Mouse (Mus musculus) neutrophil, adult 5-6 weeks (primary cell): ENCODE data around the gene Tesc. TPM values are rescaled to one million over a fixed set of nuclear protein-coding genes. Genes with fewer than 3 reads are reported as not detected.

ENCODE experiments used
- ATAC-seq: fragments of 151-379, 151-347 bp; 2 replicates; pipeline ENCODE4 v1.8.0; 2017; ENCODE audit warnings: mild to moderate bottlenecking, moderate TSS enrichment; ENCODE audit not compliant: insufficient number of reproducible peaks, poor library complexity, low FRiP score, severe bottlenecking; ENCODE audit errors: extremely low read depth
- total RNA-seq: library from RNA; stranded (forward); fragments of 200-1000 nt; gene quantifications from 2 replicates; pipeline ENCODE4 v1.2.3, GENCODE M21; 2017

Gene Tesc
- total RNA-seq, result 0.61 and 0.93 TPM in 2 replicates

DNA sequence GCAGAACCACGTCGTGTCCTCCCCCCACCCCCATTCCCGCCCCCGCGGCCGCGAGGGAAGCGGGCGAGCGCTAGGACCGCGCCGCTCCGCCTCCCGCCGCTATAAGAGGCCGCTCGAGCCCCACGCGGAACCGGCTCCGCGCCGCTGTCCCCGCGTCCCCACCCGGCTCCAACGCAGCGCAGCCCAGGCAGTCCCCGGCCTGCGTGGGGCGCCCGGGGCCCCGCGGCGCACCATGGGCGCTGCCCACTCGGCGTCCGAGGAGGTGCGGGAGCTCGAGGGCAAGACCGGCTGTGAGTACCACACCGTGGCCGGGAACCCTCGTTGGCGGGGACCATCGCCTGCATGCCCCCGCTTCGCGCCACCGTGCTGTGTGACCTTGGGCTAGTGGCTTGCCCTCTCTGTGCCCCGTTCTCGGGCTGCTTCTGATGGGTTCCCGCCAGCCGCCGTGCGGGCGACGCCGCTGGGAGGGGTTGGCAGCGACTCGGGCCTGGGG, at the start of gene Tesc:
Tesc (plus strand) TSS at position 46 of the 493 bp plus-strand sequence.
- ATAC-seq, result no peak

DNA sequence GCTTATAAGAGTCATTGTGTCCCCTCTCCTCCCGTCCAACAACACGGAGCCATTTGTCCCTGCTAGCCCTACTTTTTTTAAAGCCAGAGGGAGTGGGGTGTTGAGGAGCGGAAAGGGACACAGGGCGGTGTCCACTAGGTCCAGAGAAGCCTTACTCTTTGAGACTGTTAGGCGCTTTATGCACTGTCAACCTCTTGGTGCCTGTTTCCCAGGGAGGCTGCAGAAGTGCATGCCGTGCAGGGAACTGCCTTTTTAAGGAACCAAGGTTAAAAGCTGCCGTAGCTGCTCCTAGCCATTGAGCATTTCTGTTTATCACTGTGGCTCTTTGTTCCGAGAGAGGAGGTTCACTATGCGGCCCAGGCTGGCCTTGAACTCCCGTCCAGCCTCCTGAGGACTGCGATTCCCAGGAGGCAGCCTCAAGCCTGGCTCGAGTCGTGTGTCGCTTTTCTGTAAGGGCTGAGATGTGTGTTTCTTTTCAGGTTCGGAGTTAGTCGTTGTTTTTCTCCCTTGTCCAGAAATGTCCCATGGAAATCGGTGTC, 49.3 kb upstream of the Tesc start:
- no peak for ATAC-seq

DNA sequence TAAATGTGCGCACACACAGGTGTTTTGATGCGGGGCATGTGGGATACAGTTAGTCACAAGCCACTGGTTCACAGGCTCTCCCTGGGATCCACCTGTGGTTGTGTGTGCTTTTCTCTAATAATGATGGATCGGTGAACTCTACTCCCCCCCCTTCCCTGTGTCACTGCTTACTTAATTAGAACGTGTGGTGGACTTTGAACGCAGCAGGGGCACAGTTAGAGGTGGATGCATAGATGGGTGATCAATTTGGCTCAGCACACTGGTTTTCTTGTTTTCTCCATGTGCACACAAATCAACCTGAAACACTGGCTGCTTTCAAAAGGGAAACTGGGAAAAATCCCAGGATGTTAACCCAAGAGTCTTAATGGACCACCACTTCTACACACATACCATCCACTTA, 48.5 kb upstream of the Tesc start:
- no peak for ATAC-seq

DNA sequence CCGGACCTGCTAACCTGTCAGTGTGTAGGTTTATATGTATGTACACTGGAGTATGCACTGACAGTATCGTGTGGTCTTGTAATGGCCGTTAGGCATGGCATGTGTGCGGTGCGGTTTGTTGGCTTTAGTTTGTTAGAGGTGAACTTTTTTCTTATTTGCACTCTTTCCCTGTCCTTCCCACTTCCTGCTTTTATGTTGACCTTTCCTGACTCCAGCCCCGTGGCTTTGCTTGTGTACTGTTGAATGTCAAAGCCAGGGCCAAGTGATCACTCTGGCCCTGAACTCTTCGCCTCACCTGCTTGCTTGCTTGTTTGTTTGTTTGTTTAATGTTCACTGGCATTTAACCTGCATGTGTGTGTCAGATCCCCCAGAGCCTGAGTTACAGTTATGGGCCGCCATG, 46.6 kb upstream of the Tesc start:
- no peak for ATAC-seq

DNA sequence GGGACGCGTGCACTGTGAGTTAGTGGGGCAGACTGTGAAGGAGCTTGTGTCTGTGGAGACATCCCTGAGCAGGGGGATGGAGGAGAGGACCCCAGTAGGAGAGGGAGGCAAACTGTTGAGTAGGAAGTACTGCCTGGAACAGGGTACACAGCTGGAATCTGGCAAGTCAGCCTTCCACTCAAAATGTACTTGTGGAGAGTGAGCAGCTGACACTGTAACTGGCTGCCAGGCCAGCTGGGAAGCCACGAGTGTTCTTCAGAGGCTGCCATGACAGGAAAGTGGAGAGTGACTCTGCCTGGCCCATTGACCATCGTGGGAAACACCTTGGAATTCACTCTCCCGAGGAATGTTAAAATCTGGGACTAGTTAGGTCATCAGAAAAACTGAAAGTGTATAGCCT, 45.6 kb upstream of the Tesc start:
- ATAC-seq, result no peak

DNA sequence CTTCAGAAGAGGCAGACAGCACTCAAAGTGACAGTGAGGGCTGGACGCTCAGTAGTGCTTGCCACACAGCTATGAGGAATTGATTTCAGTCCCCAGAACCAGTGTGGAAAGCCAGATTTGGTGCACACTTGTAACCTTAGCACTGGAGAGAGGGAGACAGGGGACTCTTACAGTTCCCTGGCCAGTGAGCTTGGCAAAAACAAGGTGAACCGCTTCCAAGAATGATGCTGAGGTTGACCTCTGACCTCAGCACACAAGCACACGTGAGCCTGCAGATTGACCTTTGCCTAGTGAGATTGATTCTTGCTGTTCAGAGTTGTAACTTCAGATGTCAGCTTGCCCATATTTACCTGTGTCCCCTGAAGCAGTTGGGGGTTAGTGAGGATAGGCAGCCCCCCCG, 41.2 kb upstream of the Tesc start:
- ATAC-seq, result no peak

DNA sequence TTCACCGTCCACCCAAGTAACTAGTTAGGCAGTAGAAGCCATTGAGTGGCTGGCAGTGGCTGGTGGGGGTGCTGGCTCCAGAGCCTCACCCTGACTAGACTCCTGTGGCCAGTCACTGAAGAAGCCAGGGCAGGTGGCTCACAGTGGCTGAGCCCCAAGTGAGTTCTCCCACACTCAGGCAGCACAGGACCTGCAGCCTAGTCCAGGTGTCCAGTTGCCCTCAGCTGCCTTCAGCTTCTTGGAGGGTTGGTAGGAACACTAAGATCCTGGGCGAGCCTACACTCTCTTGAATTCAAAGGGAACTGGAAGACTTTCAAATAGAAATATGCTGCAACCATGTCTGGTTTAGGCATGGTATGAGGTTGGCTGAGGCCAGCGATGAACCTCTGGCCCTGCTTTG, 39.7 kb upstream of the Tesc start:
- ATAC-seq, result no peak

DNA sequence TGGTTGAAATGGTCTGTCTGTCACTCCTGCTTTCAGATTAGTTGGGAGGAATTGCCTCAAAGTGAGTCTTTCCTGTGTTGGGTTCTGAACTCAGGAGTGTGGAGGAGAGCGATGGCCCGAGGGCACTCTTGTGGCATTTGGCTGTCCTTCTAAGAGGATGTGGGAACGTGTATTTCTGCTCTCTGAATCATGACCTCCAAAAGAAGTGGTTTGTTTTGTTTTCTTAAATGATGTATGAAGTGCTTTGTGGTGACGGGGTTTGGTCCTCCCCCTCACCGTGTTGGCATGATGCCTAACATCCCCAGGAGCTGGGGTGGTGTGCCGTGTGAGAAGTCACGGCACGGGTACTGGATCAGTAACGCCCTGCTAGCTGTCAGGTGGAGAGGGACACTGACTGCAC, 39.2 kb upstream of the Tesc start:
- no peak for ATAC-seq

DNA sequence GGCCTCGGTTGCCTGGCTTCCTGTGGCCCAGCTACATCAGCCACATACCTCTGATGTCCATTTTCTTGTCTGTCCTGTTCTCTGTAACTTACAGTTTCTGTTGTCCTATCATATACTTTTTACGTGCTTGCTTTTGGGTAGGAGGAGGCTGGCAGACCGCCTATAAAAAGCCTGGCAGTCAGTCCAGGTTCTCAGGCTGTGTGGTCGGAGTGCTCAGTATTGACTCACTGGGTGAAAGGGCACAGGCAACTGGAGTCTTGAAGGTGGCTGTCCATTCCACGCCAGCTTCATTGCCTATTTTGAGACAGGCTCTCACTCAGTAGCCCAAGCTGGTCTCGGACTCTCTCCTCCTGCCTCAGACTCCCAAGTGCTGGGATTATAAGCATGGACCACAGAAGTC, 37.8 kb upstream of the Tesc start:
- ATAC-seq, result no peak

DNA sequence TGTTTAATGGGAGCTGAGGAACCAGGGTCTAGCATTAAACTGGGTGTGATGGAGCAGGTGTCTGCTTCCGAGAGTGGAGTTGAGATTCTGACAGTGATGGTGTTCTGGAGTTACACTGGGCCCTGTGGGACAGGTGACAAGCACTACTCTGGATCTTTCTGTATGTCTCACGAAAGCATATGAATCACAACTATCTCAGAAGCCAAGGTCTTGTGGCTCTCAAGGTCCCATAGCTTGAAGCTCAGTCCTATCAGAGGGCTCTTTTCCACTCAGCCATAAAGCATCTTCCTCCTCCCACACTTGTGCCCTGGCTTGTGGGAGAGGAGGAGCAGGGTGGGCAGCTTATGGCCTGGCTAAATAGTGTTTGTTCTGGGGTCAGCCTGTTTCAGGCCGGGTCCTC, 36.6 kb upstream of the Tesc start:
- ATAC-seq, result no peak

DNA sequence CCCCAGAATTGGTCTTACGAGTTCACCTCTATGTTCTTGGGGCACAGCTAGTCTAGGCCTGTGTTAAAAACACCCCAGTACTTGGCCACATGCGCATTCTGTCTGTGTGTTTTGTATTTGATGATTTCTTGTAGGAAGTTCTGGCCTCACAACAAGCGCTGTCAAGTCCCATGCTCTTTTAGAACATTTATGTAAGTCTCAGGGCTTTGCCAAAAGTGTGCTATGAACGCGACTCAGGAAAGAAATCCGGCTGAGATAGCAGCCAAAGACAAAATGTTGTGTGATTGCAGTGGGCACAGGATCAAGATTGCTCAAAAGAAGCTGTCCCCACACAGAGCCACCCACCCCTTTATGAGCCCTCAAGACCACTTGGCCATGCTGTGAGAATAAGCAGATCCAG, 34.0 kb upstream of the Tesc start:
- ATAC-seq, result no peak

DNA sequence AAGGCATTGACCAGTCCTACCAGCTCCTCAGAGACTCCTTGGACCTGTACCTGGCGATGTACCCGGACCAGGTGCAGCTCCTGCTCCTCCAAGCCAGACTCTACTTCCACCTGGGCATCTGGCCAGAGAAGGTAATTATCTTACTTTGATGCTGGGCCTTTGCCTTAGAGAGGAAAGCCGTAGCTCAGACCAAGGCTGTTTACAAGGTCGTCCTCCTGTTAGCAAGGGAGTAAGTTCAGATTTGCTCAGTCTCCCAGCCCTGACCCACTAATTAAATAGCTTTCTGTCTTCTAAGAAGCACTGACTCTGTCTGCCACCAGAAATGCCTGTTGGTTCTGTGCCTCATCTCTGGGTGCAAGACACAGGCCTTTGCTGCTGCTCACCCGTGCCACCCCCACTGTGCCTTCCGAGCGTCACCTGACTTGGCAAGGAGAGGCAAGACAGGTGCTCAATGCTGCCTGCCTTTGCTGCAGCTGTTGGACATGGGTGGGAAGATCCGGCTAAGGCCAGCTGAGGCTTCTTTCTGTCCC, 32.1 kb upstream of the Tesc start:
- ATAC-seq, result no peak

DNA sequence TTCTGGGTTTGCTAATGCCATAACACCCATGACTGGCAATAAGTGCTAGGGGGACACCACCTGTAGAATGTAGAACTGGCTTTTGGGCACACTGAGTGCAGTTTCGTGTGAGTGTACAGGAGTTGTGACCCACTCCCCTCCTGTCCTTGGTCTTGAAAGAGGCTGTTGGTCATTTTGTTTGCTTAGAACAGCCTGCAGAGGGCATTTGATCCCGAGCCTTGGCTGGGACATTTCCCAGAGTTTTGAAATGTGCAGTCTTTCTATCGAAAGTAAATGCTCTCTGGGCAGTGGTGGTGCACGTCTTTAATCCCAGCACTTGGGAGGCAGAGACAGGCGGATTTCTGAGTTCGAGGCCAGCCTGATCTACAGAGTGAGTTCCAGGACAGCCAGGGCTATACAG, 31.6 kb upstream of the Tesc start:
- no peak for ATAC-seq

DNA sequence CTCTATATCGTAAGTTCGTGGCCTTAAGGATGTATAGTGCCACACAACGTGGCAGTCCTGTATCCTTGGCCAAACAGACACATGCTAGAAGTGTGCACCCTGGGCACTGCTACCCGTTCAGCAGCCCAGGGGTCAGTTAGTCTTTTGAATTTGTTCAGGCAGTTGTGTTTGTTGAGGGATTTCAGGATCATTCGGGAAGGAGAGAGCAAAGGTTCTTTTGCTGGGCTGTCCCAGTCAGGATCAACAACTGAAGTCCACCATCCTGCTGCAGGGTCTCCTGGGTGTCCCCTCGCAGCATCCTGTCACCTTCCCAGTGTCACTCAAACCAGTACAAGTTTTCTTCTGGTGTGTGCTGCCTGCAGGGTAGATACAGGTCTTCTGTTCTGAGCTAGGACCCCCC, 31.0 kb upstream of the Tesc start:
- ATAC-seq, result no peak

DNA sequence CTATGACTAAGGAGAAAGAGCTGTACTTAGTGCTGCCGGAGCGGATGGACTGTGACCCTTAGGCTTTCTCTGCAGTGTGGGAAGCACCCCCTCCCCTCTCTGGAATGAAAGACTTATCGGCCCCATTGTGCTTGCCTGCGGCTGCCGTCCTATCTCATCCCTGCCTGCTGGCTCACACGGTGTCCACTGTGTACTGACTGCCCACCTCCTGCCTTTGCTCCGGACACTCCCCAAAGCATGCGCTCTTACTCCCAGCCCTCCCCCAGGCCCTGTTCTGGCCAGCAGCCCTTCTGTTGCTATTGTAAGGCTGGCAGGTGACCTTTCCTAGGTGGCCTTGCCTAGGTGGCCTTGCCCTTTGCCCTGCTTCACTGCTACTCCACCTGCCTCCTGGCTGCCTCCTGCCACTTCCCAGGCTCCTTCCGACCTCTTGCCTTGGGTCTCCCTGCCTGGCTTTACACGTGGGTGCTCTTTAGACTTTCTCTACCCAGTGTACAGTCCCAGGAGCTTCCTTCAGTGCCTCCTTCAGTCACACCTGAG, 30.0 kb upstream of the Tesc start:
- no peak for ATAC-seq

DNA sequence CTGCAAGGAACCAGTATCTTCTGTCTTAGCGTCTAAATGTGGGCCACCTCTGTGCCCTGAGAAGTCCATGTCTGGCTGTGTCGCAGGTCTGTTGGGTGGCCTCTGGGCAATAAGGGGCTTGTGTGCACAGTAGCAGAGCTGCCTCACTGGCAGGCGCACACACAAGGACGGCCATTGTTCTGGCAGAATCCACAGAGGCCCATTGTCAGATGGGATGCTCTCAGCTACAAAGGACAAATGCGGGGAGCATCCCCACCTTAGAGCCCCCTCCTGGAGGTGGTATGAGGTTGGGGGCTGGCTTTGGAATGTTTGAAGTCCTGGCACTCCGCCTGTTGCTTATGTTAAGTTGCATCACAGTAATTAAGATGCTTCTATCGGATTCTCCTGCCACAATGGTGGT, 28.5 kb upstream of the Tesc start:
- no peak for ATAC-seq

DNA sequence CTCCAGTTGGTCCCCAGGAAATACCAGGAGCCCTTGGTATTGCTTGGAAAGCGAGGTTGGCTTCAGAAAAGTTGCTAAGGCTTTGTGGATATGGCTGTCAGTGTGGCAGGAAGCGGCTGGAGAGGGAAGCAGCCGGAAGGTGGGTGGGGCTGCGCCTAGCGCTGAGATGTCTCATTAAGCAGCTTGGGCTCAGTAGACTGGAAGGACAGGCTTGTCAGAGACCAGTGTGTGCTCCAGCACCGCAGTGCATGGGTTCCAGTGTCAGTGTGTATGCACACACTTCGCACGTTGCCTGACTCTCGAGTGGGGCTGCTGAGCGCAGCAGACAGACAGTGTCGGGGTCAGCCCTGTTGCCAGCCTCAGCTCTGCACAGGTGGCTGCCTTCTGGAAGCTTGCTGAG, 28.0 kb upstream of the Tesc start:
- no peak for ATAC-seq

DNA sequence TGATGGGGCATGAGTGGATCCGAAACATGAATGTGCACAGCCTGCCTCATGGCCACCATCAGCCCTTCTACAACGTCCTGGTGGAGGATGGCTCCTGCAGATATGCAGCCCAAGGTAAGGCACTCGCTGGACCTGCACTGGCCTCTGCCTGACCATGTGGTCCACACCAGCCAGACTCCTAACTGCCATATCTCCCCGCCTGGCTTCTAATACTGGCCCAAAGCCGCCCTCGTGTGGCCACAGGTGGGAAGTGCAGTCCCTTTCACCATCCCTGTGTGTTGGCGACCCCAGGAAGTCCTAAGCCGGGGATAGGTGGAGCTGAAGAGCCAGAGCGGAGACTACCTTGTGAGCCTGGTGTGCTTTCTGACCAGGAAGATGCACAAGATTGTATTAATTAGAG, 25.5 kb upstream of the Tesc start:
- no peak for ATAC-seq

DNA sequence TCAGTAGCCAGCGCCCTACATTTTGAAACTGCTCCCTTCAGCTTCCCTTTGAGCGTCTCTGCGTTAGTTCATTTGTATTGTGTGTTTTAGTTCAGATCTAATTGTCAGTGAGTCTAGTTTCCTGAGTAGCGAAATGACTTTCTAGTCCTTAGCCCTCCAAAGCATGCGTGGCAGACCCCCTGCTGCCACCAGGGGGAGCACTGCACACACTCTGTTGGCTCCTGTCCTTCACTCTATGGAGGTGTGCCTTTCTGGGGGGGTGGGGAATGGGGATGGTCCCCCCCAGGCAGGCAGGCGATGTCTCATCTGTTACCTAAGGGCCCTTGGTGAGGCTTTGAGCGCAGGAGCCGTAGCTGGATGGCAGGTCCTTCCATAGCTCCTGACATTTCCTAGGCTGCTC, 22.9 kb upstream of the Tesc start:
- ATAC-seq, result no peak; the same call in 1 of the 2 replicates

DNA sequence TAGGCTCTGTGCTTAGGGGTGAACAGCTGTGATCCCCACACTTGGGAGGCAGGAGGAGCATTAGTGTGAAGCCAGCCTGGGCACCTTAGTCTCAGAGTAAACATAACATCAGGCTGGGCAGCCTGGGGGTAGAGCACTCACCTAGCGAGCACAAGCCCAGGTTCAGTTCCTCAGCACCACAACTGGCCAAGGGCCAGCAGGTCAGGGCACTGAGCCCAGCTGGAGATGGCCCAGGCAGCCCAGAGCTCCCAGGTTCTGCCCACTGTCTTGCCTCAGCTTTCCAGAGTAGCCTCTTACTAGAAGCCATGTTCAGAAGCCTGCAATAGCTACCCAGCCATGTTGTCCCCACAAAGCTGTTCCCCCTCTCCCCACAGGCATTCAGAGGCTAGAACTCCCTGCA, 21.8 kb upstream of the Tesc start:
- no peak for ATAC-seq

DNA sequence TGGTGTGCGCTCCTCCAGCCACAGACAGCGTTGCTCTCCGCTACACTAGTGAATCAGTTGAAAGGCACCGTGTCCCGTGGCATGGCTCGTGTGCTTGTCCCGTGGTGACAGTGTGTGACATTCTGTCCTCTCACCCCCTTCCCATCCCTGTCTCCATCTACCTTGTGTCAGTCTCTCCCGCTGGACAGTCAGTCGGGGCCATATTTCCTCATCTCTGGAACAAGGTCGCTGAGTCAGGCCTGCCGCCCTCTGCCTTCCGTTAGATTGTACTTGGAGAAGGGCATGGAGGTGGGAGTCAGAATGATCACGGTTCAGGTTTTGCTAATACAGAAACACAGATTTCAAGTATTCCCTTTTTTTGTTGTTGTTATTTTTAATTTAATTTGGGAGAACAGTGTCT, 19.2 kb upstream of the Tesc start:
- ATAC-seq, result no peak
